Mouse (Mus musculus): ENCODE results near the gene Pex6.

DNA sequence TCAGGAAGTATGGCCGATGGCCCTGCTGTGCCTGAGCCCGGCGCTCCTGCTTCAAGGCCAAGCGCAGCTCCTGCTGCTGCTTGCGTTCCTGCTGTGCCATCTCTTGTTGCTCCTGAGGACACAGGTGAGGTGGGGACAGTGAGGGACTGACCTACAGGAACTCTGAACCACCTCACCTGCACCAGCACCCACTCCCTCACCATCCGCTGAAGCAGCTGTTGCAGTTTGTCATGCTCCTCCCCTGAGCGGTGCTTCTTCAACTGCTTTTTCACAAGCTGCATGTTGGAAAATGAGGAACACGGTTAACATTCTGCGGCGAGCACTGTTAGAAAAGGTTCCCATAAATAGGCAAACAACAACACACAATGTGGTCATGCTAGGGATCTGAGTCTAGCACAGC, 41.4 kb upstream of the Pex6 start:
- TF ChIP-seq CTCF (IDR thresholded peaks at IDR 0.05; ENCODE audit: low read depth) (no peak), EP300 (IDR thresholded peaks at IDR 0.05; ENCODE audit: low read depth) (no peak)
